Mouse (Mus musculus) kidney, adult 2 months (tissue): ENCODE results near the gene Fpgs.

ENCODE experiments used
- CTCF ChIP-seq: fragments of 200-500 bp; conservative IDR thresholded peaks from 2 replicates; pipeline ENCODE4 v1.5.1; 2011; ENCODE audit warnings: low read depth, mild to moderate bottlenecking, control low read depth, low read length, moderate library complexity, mixed read lengths; ENCODE audit not compliant: insufficient read depth, insufficient read length
- POLR2A ChIP-seq: fragments of 200-500 bp; IDR thresholded peaks from one replicate; pipeline ENCODE4 v1.6.1; 2011; ENCODE audit warnings: low read depth, low read length, control low read depth

DNA sequence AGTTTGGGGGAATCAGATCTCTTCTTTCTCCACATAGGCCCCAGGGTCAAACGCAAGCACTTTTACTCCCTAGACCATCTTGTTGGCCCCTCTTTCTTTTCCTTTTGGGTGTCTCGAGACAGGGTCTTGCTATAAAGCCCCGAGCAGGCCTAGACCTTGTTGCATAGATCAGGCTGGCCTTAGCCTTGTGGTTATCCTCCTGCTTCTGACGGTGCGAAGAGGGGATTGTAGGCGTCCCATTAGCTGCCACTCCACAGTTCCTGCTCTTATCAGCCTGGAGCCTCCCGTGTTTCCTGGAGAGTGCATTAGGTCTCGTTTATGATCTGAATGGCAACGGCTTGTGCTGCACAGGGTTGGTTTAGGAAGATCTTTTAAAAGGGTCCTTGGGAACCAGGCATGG lies 59.9 kb downstream of the Fpgs start:
- no peak for TF ChIP-seq CTCF
- TF ChIP-seq POLR2A: no peak
